9 mouse cellular contexts compared by ENCODE assay signal in the genomic region with DNA sequence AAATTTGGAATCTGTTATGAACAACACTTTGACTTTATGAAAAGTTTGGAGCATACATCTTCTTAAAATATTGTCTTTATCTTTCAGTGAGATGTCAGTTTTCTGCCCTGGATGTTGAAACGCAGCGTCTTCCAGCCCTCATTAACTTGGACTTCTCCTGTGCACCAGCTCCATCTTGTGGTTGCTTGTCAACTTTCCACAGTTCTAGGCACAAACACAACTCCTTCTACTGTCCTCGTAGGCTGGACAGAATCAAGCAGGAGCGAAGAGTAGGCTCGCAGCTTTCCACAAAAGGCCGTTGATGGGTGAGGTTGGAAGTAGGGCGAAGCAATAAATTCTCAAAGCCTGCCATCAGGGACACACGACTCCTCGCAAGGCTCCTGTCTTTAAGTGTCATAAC.
A peak's percentile ranks its signal among the peaks of the same experiment; 100 is the strongest.
DNase-seq lines count a peak whose midpoint lies in the region; ATAC-seq and TF ChIP-seq lines count a peak whose summit lies in the region.
"Had no signal": no experiment of that assay in that cellular context is flagged by ENCODE, and none has a peak within 500 bp of the region (broad histone marks: within the 10 kb centered on the region; RNA-seq: fewer than 3 reads in every experiment).

No protein-coding gene starts in this region.

- no peaks in the 10 kb centered on the region for H3K4me1 ChIP-seq in forebrain, postnatal 0 days (ENCODE audit: insufficient read depth)
- H3K4me1 ChIP-seq in hindbrain, postnatal 0 days (ENCODE audit: insufficient read depth, low read length), result no peaks in the 10 kb centered on the region
- 0 out of 2 replicates have a peak, but pooled peaks cover 1% of the 10 kb centered on the region for H3K4me1 ChIP-seq in midbrain, embryonic 14.5 days (ENCODE audit: control insufficient read depth, insufficient read depth, low read length)
- H3K4me1 ChIP-seq: liver, embryonic 15.5 days had no signal

- H3K9me3 ChIP-seq in forebrain, postnatal 0 days (ENCODE audit: low read length), result no peaks in the 10 kb centered on the region
- no peaks in the 10 kb centered on the region for H3K9me3 ChIP-seq in hindbrain, postnatal 0 days (ENCODE audit: low read length)
- peaks cover 3% of the 10 kb centered on the region; the same call in 1 of the 2 replicates for H3K9me3 ChIP-seq in midbrain, embryonic 14.5 days (ENCODE audit: control insufficient read depth, low read length)
- H3K9me3 ChIP-seq: liver, embryonic 15.5 days had no signal

- H3K36me3 ChIP-seq in forebrain, postnatal 0 days (ENCODE audit: insufficient read depth), result no peaks in the 10 kb centered on the region
- no peaks in the 10 kb centered on the region for H3K36me3 ChIP-seq in hindbrain, postnatal 0 days (ENCODE audit: insufficient read depth, low read length)
- H3K36me3 ChIP-seq in midbrain, embryonic 14.5 days (ENCODE audit: control insufficient read depth, insufficient read depth, low read length), result no peaks in the 10 kb centered on the region
- H3K36me3 ChIP-seq: liver, embryonic 15.5 days had no signal

- peak; percentile 73 for ATAC-seq in forebrain, postnatal 0 days
- peak; percentile 25; the same call in 1 of the 2 replicates for ATAC-seq in hindbrain, postnatal 0 days
- ATAC-seq in midbrain, embryonic 14.5 days (ENCODE audit: low FRiP score, low TSS enrichment), result no peak

- H3K4me3 ChIP-seq in forebrain, postnatal 0 days (ENCODE audit: low read depth, low read length), result no peak overlapping the region
- H3K4me3 ChIP-seq in hindbrain, postnatal 0 days (ENCODE audit: low read length), result no peak overlapping the region
- H3K4me3 ChIP-seq in midbrain, embryonic 14.5 days (replicated peaks; ENCODE audit: low read depth, low read length), result no peak overlapping the region
- H3K4me3 ChIP-seq: liver, embryonic 15.5 days had no signal

- no peak overlapping the region for H3K27ac ChIP-seq in forebrain, postnatal 0 days (ENCODE audit: low read depth, low read length)
- H3K27ac ChIP-seq in hindbrain, postnatal 0 days, result no peak overlapping the region
- no peak overlapping the region for H3K27ac ChIP-seq in midbrain, embryonic 14.5 days (replicated peaks; ENCODE audit: low read depth, low read length)
- H3K27ac ChIP-seq: liver, embryonic 15.5 days had no signal

- TF ChIP-seq CTCF in forebrain, postnatal 0 days (IDR thresholded peaks at IDR 0.05; ENCODE audit: low read depth), result peak; percentile 91
- TF ChIP-seq CTCF in hindbrain, postnatal 0 days (IDR thresholded peaks at IDR 0.05; ENCODE audit: low read depth), result peak; percentile 86

- peak overlapping the region; percentile 8; the same call in 1 of the 2 replicates for H3K4me2 ChIP-seq in forebrain, postnatal 0 days (ENCODE audit: low read depth)
- H3K4me2 ChIP-seq in hindbrain, postnatal 0 days (ENCODE audit: low read depth, low read length), result 0 out of 2 replicates have a peak overlapping the region, but pooled peaks have one; percentile 16
- no peak overlapping the region for H3K4me2 ChIP-seq in midbrain, embryonic 14.5 days (ENCODE audit: low read length)
- H3K4me2 ChIP-seq: liver, embryonic 15.5 days had no signal

- H3K9ac ChIP-seq in forebrain, postnatal 0 days, result no peak overlapping the region
- H3K9ac ChIP-seq in hindbrain, postnatal 0 days (replicated peaks; ENCODE audit: low read length), result no peak overlapping the region
- no peak overlapping the region for H3K9ac ChIP-seq in midbrain, embryonic 14.5 days (replicated peaks; ENCODE audit: low read length)
- H3K9ac ChIP-seq: liver, embryonic 15.5 days had no signal

- WGBS in forebrain, postnatal 0 days, result 51% methylated on average over 9 of the region's 9 CpGs
- WGBS in hindbrain, postnatal 0 days, result 47% methylated on average over 9 of the region's 9 CpGs
- WGBS in midbrain, embryonic 14.5 days, result 55% methylated on average over 9 of the region's 9 CpGs

- peak; percentile 46 for DNase-seq in ovary, adult 18-20 months (ENCODE audit: low spot score)
- DNase-seq in ovary, postnatal 10 days (ENCODE audit: low spot score), result no peak
- DNase-seq in cerebellum, adult 11-12 months, result peak; percentile 69
- peak; percentile 81 for DNase-seq in forebrain, postnatal 0 days
- DNase-seq in hindbrain, postnatal 0 days (ENCODE audit: low spot score), result peak; percentile 74
- DNase-seq in left cerebral cortex, adult 18-20 months (ENCODE audit: low spot score in 2 of 2), result peak; percentile 80 to 82
- DNase-seq in midbrain, embryonic 14.5 days, result peak; percentile 83
- peak; percentile 12 for DNase-seq in testis, postnatal 14 days (ENCODE audit: low spot score)

- H3K27me3 ChIP-seq in forebrain, postnatal 0 days (ENCODE audit: insufficient read depth, low read length), result no peaks in the 10 kb centered on the region
- no peaks in the 10 kb centered on the region for H3K27me3 ChIP-seq in hindbrain, postnatal 0 days (ENCODE audit: insufficient read depth, low read length)
- H3K27me3 ChIP-seq in midbrain, embryonic 14.5 days (ENCODE audit: control insufficient read depth, insufficient read depth, low read length), result 0 out of 2 replicates have a peak, but pooled peaks cover 4% of the 10 kb centered on the region
- H3K27me3 ChIP-seq: liver, embryonic 15.5 days had no signal
